Mouse (Mus musculus) cortical plate, adult 2 months (tissue): ENCODE results near the gene Kif23.

ENCODE experiments used
- CTCF ChIP-seq: fragments of 200-500 bp; IDR thresholded peaks from 2 replicates; pipeline ENCODE4 v1.5.1; 2011; ENCODE audit warnings: mild to moderate bottlenecking, control low read depth, low read length; ENCODE audit not compliant: insufficient read depth; ENCODE audit errors: extremely low read depth
- POLR2A ChIP-seq: fragments of 200-500 bp; IDR thresholded peaks from 2 replicates; pipeline ENCODE4 v1.6.1; 2011; ENCODE audit warnings: mild to moderate bottlenecking, low read length, control low read depth; ENCODE audit not compliant: insufficient read depth; ENCODE audit errors: extremely low read depth

DNA sequence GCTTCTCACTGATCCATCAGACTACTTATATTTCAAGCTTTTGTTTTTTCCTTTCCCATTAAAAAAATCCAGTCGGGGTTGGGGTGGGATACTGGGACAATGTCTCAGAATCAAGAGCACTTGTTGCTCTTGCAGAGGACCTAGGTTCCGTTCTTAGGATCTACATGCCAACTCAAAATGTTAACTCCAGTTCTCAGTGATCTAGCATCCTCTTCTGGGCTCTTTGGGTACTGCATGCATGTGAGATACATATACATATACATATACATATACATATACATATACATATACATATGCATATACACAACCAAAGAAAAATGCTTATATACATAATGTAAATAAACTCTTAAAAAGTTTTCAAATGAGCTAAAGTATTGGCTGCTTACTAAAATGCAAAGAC, 33.4 kb upstream of the Kif23 start:
- TF ChIP-seq POLR2A, result no peak
- no peak for TF ChIP-seq CTCF
